12 mouse cellular contexts compared by ENCODE assay signal in the genomic region with DNA sequence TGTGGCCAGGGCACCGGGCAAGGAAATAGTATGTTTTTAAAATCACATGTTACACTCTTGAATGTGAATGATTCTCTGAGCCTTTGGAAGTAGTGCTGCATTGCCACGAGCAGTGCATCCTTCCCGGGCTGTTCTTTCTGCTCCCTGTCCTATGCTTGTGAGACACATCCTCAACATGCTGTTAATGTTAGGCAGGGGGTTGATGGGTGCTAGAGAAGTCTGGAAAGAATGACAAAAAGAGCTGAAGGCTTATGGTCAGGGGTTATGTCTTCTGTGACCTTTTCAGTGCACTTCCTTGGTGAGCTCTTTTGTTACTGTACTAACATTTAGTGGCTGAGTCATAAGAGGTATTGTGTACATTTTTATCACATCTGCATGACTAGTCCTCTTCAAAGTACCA.
"Had no signal": no experiment of that assay in that cellular context is flagged by ENCODE, and none has a peak within 500 bp of the region (broad histone marks: within the 10 kb centered on the region; RNA-seq: fewer than 3 reads in every experiment).

No protein-coding gene starts in this region.

- DNase-seq: left cerebral cortex, postnatal 4 days; liver; liver, embryonic 13.5 days; liver, postnatal 0 days; lung, adult 18-20 months; lung, adult 2 months; lung, embryonic 14.5 days; lung, postnatal 10 days; lung, postnatal 14 days; lung, postnatal 36 days; lung, postnatal 4 days; midbrain, embryonic 14.5 days had no signal
